Mouse (Mus musculus) intestine, postnatal 0 days (tissue): Measurements from ENCODE around the gene Foxc1. TPM values are rescaled to one million over a fixed set of nuclear protein-coding genes. Genes with fewer than 3 reads are reported as not detected.
A peak's percentile ranks its signal among the peaks of the same experiment; 100 is the strongest.

Experiments
- ATAC-seq: fragments of 200-750 bp; cut with Nextera tagmentation; 2 replicates; pipeline ENCODE4 v1.8.0; 2017; ENCODE audit warnings: mild to moderate bottlenecking, moderate TSS enrichment, moderate library complexity
- H3K27ac ChIP-seq: fragments of 300-500 bp; sonication (generic); 2 replicates; pipeline ENCODE4 v1.5.1; 2014; ENCODE audit warnings: mild to moderate bottlenecking, low read depth, low read length, moderate library complexity
- H3K27me3 ChIP-seq: fragments of 300-500 bp; sonication (generic); replicated peaks from 2 replicates; pipeline ENCODE4 v1.6.1; 2014; ENCODE audit warnings: low read length, mixed read lengths; ENCODE audit not compliant: control insufficient read depth, insufficient read depth
- H3K36me3 ChIP-seq: fragments of 300-500 bp; sonication (generic); 2 replicates; pipeline ENCODE4 v1.6.1; 2014; ENCODE audit warnings: mild to moderate bottlenecking, moderate library complexity; ENCODE audit not compliant: control insufficient read depth, insufficient read depth
- H3K4me1 ChIP-seq: fragments of 300-500 bp; sonication (generic); replicated peaks from 2 replicates; pipeline ENCODE4 v1.6.1; 2014; ENCODE audit warnings: antibody characterized with exemption, low read length, mixed read lengths; ENCODE audit not compliant: control insufficient read depth, insufficient read depth
- H3K4me2 ChIP-seq: fragments of 300-500 bp; sonication (generic); replicated peaks from 2 replicates; pipeline ENCODE4 v1.6.1; 2014; ENCODE audit warnings: low read depth, mild to moderate bottlenecking, moderate library complexity
- H3K4me3 ChIP-seq: fragments of 300-500 bp; sonication (generic); 2 replicates; pipeline ENCODE4 v1.5.1; 2014; ENCODE audit warnings: low read depth, low read length
- H3K9ac ChIP-seq: fragments of 300-500 bp; sonication (generic); 2 replicates; pipeline ENCODE4 v1.6.1; 2014; ENCODE audit warnings: mild to moderate bottlenecking, low read depth, low read length
- H3K9me3 ChIP-seq: fragments of 300-500 bp; sonication (generic); 2 replicates; pipeline ENCODE4 v1.6.1; 2016; ENCODE audit warnings: mixed run types; ENCODE audit not compliant: control insufficient read depth
- CTCF ChIP-seq: sonication (generic); IDR thresholded peaks from 2 replicates; pipeline ENCODE4 v1.5.1; 2016; ENCODE audit warnings: low read depth, mild to moderate bottlenecking, control low read depth, antibody characterized with exemption, moderate library complexity
- WGBS: fragments of 180-500 bp; shearing (Covaris S2); extraction: QIAGEN DNeasy Blood & Tissue Kit; methylation state at CpG from one replicate; pipeline ENCODE4 v1.1.7; 2014; 5-methylcytosine and 5-hydroxymethylcytosine counted together
- polyA plus RNA-seq: library from polyadenylated mRNA; unstranded; fragments of >200 nt; fragmentation: Nextera tagmentation; extraction: Ambion mirVana; gene quantifications from 2 replicates; pipeline ENCODE4 v1.2.1, GENCODE M21; 2015

The Foxc1 gene
- polyA plus RNA-seq, 1 experiment from 2014 or later = 0.08 TPM

- H3K4me3 ChIP-seq = no peak overlapping the region
- H3K4me2 ChIP-seq = no peak overlapping the region
- H3K36me3 ChIP-seq = no peaks in the 10 kb centered on the region
- H3K4me1 ChIP-seq = no peaks in the 10 kb centered on the region
- WGBS = 61% methylated on average over 10 of the region's 10 CpGs
- no peak overlapping the region for H3K9ac ChIP-seq
- no peak overlapping the region for H3K27ac ChIP-seq
- ATAC-seq = no peak
- no peaks in the 10 kb centered on the region for H3K9me3 ChIP-seq
- TF ChIP-seq CTCF = no peak
- H3K27me3 ChIP-seq = peaks cover 53% of the 10 kb centered on the region
These were observed 9.1 kb upstream of the Foxc1 start for GRCm38 (mm10) chr13:31797346-31797745.

DNA sequence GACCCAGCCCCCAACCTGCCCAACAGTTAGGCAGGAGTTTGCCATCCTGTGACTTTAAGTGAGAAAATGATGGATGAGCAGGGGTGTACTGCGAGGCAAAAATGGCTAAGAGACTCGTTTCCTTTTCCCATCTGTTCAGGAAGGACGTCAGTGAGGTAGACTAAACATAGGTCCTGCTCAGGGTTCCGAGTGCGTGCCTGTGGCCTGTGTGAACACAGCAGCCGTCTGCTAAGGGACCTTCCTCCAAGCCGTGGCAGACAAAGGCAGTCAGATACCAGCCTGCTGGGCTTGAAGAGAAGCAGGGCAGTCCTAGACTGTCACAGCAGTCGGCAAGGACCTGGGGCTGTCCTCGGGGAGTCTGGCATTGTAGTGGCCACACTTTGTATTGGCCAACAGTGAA lies 8.4 kb upstream of the Foxc1 start:
- H3K4me1 ChIP-seq = no peaks in the 10 kb centered on the region; the same call in 1 of the 2 replicates

DNA sequence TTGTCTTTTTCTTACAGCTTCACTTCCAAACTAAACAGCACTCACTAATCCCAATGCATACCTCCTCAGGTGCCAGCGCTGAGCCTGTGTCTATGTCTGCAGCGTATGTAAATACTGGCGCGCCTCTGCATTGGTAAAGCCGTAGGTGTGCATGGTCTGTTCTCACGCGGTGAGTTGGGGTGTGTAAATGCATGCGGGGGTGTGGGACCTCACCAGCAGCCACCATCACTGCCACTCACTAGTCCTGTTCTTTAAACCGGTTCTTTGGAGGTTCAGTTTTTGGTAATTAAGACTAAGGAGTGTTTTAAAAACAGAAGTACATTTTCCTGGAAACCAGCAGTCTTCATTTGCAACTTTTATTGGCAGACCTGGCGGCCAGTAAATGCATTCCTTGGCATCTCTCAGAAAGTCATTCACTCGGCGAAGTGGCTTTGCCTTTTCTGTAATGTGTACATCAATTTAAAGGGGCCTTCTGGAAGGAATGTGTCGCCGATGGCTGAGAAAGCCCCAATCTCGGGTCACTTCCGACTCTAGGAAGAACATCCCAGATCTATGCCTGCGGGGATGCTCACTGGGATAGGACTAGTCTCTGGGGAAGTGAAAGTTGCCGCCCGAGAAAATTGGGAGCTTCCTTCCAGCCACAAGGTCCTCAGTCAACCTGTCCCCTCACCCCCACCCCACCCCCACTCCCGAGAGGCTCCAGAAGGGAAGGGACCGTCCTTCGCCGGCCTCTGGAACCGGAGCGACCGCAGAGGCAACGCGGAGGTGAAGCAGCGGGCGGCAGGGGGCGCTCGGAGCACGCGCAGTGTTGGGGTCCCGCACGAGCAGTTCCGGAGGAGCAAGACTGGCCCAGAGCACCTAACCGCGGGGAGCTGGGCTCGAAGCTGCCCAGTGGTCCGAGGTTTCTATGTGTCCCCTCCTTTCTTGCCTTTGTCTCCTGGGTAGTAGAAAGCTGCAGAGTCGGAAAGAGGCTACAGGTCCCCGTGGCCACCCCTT lies 5.6 kb upstream of the Foxc1 start:
- H3K4me2 ChIP-seq = peak overlapping the region; percentile 60
- peak overlapping the region; percentile 36 for H3K4me3 ChIP-seq
- no peaks in the 10 kb centered on the region; the same call in 1 of the 2 replicates for H3K4me1 ChIP-seq
- ATAC-seq = 0 out of 2 replicates have a peak, but pooled peaks have one; percentile 63
- H3K27ac ChIP-seq = no peak overlapping the region
- no peaks in the 10 kb centered on the region for H3K36me3 ChIP-seq
- H3K9me3 ChIP-seq = no peaks in the 10 kb centered on the region
- peak; percentile 96 for TF ChIP-seq CTCF
- WGBS = 2% methylated on average over 43 of the region's 43 CpGs
- peaks cover 85% of the 10 kb centered on the region for H3K27me3 ChIP-seq
- H3K9ac ChIP-seq = no peak overlapping the region

More for the DNA sequence above, 8.4 kb upstream of the Foxc1 start:
- H3K9ac ChIP-seq = no peak overlapping the region
- no peaks in the 10 kb centered on the region for H3K9me3 ChIP-seq
- TF ChIP-seq CTCF = no peak
- no peak overlapping the region for H3K27ac ChIP-seq
- H3K36me3 ChIP-seq = no peaks in the 10 kb centered on the region
- peaks cover 61% of the 10 kb centered on the region for H3K27me3 ChIP-seq
- H3K4me3 ChIP-seq = no peak overlapping the region
- H3K4me2 ChIP-seq = no peak overlapping the region
- 44% methylated on average over 9 of the region's 9 CpGs for WGBS
- no peak for ATAC-seq

GRCm38 (mm10) chr13:31801703-31802305 lies 4.6 kb upstream of the Foxc1 start:
- Histone ChIP-seq H3K4me3 (peak overlapping the region; percentile 36), H3K27me3 (peaks cover 94% of the 10 kb centered on the region), H3K36me3 (no peaks in the 10 kb centered on the region), H3K4me2 (peak overlapping the region; percentile 60), H3K9ac (no peak overlapping the region), H3K4me1 (peaks cover 1% of the 10 kb centered on the region), H3K9me3 (no peaks in the 10 kb centered on the region), H3K27ac (no peak overlapping the region)
- no peak for TF ChIP-seq CTCF
- no peak for ATAC-seq
- WGBS = 6% methylated on average over 25 of the region's 25 CpGs

GRCm38 (mm10) chr13:31802447-31802846 lies 4.0 kb upstream of the Foxc1 start:
- no peak for TF ChIP-seq CTCF
- no peak overlapping the region for H3K9ac ChIP-seq
- no peak overlapping the region for H3K4me2 ChIP-seq
- WGBS = 8% methylated on average over 5 of the region's 5 CpGs
- H3K4me1 ChIP-seq = peaks cover 3% of the 10 kb centered on the region
- H3K4me3 ChIP-seq = no peak overlapping the region
- H3K36me3 ChIP-seq = no peaks in the 10 kb centered on the region
- no peaks in the 10 kb centered on the region for H3K9me3 ChIP-seq
- H3K27ac ChIP-seq = no peak overlapping the region
- no peak for ATAC-seq
- peaks cover 98% of the 10 kb centered on the region for H3K27me3 ChIP-seq
